Mouse (Mus musculus) brain, embryonic 14.5 days (tissue): Measurements from ENCODE around the gene Cep55.

Experiments
- CTCF ChIP-seq: fragments of 200-500 bp; IDR thresholded peaks from 2 replicates; pipeline ENCODE4 v1.5.1; 2012; ENCODE audit warnings: inconsistent platforms, mild to moderate bottlenecking, moderate library complexity, borderline replicate concordance; ENCODE audit not compliant: insufficient read depth, insufficient read length; ENCODE audit errors: extremely low read depth
- POLR2A ChIP-seq: fragments of 200-500 bp; IDR thresholded peaks from 2 replicates; pipeline ENCODE4 v1.6.1; 2012; ENCODE audit warnings: mild to moderate bottlenecking, inconsistent platforms, borderline replicate concordance; ENCODE audit not compliant: poor library complexity, insufficient read depth, insufficient read length, severe bottlenecking; ENCODE audit errors: extremely low read depth

GRCm38 (mm10) chr19:38030673-38031137 lies 24.1 kb upstream of the Cep55 start:
- TF ChIP-seq CTCF (no peak), POLR2A (no peak)
